Mouse (Mus musculus) E14TG2a.4 (cell line): ENCODE measurements around the gene Selenok.

Source experiments
- CTCF ChIP-seq: conservative IDR thresholded peaks from 2 replicates; pipeline ENCODE4 v1.5.1; 2014; ENCODE audit warnings: low read length
- POU5F1 ChIP-seq: IDR thresholded peaks from 2 replicates; pipeline ENCODE4 v1.6.1; 2014; ENCODE audit warnings: low read length, borderline replicate concordance

- TF ChIP-seq CTCF (no peak), POU5F1 (no peak)
Observed at GRCm38 (mm10) chr14:29976927-29977326, 8.8 kb downstream of the Selenok start.
